Comparison of ENCODE assay signal across 30 mouse cellular contexts in the genomic region with DNA sequence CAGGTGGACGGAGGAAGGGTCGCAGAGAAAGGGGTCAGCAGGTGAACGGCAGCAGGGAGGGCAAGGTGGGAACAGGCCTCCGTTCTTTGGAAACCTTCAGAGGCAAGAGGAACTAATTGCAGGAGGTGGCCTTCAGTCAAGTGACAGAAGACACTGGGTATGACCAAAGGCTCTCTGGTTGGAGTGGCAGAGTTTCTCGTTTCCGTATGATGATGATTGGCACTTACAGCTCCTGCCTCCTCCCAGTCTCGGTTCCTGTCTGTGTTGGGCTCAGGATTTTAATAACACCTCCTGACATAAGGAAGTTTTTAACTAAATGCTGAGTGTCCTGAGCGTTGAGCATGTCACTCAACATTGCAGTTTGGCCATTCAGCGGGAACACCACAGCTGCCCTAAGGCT. TPM values are rescaled to one million over a fixed set of nuclear protein-coding genes. Genes with fewer than 3 reads are reported as not detected.
"Had no signal": no experiment of that assay in that cellular context is flagged by ENCODE, and none has a peak within 500 bp of the region (broad histone marks: within the 10 kb centered on the region; RNA-seq: fewer than 3 reads in every experiment).

No protein-coding gene starts in this region.

- DNase-seq: gastrocnemius, postnatal 14 days; gastrocnemius, postnatal 36 days; heart, adult 18-20 months; heart, postnatal 10 days; heart, postnatal 4 days; kidney, adult 18-20 months; kidney, adult 8-10 months; kidney, postnatal 10 days; kidney, postnatal 25 days; kidney, postnatal 4 days; left cerebral cortex, postnatal 4 days had no signal

- H3K4me2 ChIP-seq: heart, embryonic 12.5 days; hindbrain, embryonic 12.5 days; intestine, embryonic 15.5 days; limb, embryonic 13.5 days; limb, embryonic 15.5 days; liver, embryonic 12.5 days had no signal

- H3K4me3 ChIP-seq: heart, embryonic 10.5 days; heart, embryonic 12.5 days; hindbrain, embryonic 12.5 days; intestine, embryonic 15.5 days; layer of hippocampus, adult 2 months; limb, embryonic 13.5 days; limb, embryonic 15.5 days; liver, embryonic 12.5 days had no signal

- ATAC-seq: hindbrain, embryonic 16.5 days; inflammation-experienced regulatory T-cells, adult 6 months; intestine, embryonic 15.5 days; intestine, postnatal 0 days; liver, embryonic 12.5 days had no signal

- H3K36me3 ChIP-seq: heart, embryonic 10.5 days; heart, embryonic 12.5 days; hindbrain, embryonic 12.5 days; intestine, embryonic 15.5 days; limb, embryonic 13.5 days; limb, embryonic 15.5 days; liver, embryonic 12.5 days had no signal

- H3K27me3 ChIP-seq: hindbrain, embryonic 12.5 days; intestine, embryonic 15.5 days; limb, embryonic 15.5 days had no signal

- H3K9me3 ChIP-seq: heart, embryonic 10.5 days; hindbrain, embryonic 12.5 days; intestine, embryonic 15.5 days; limb, embryonic 13.5 days; limb, embryonic 15.5 days; liver, embryonic 12.5 days had no signal

- H3K27ac ChIP-seq: heart, embryonic 10.5 days; intestine, embryonic 15.5 days; layer of hippocampus, adult 2 months; limb, embryonic 13.5 days; limb, embryonic 15.5 days; liver, embryonic 12.5 days had no signal

- H3K9ac ChIP-seq: heart, embryonic 12.5 days; hindbrain, embryonic 12.5 days; intestine, embryonic 15.5 days; limb, embryonic 13.5 days; limb, embryonic 15.5 days; liver, embryonic 12.5 days had no signal

- H3K4me1 ChIP-seq: heart, embryonic 10.5 days; heart, embryonic 12.5 days; intestine, embryonic 15.5 days; liver, embryonic 12.5 days had no signal

RNA-seq across cellular contexts. Expression of a gene that starts 57.3 kb away (rescaled TPM):
- total RNA-seq: gastrocnemius, adult 18-20 months; gastrocnemius, adult 8-10 months; gastrocnemius, postnatal 36 days; heart, adult 18-20 months; heart, adult 8-10 months; heart, postnatal 10 days; heart, postnatal 25 days; heart, postnatal 4 days; liver, adult 2 months had no signal
- polyA plus RNA-seq: heart, embryonic 16.5 days; inflammation-experienced regulatory T-cells, adult 6 months; kidney, embryonic 14.5 days; limb, embryonic 11.5 days; liver, adult 2 months had no signal
